Mouse (Mus musculus) layer of hippocampus, adult 8-10 months (tissue): Measurements from ENCODE around the gene Sytl1. TPM values are rescaled to one million over a fixed set of nuclear protein-coding genes. Genes with fewer than 3 reads are reported as not detected.
A peak's percentile ranks its signal among the peaks of the same experiment; 100 is the strongest.

ENCODE experiments used
- DNase-seq, 2 experiments: peaks; one replicate each; pipeline ENCODE4 v3.0.0; 2022; ENCODE audit warnings: low spot score in 2 of 2
- total RNA-seq, 4 experiments: library from RNA; stranded (reverse); gene quantifications; 2 replicates each; pipeline ENCODE4 v1.2.4; 2022

Sytl1 gene
- total RNA-seq, 4 experiments from 2014 or later: 0.84 to 1.4 (median 1.4) TPM

GRCm38 (mm10) chr4:133281513-133281912 is 18.6 kb upstream of the Sytl1 start:
- no peak for DNase-seq

GRCm38 (mm10) chr4:133278482-133278881 is 15.6 kb upstream of the Sytl1 start:
- DNase-seq: no peak

- DNase-seq: no peak
These were observed 15.2 kb upstream of the Sytl1 start for GRCm38 (mm10) chr4:133278067-133278466.

GRCm38 (mm10) chr4:133277104-133278026 is 14.5 kb upstream of the Sytl1 start, which contains the start of gene Tmem222:
Gene Tmem222, minus strand, starts transcription at chr4:133277792.
- peak; percentile 94 to 97 for DNase-seq

- DNase-seq: no peak
These were observed 8.0 kb upstream of the Sytl1 start for GRCm38 (mm10) chr4:133270929-133271328.

- DNase-seq: no peak
These were observed 6.7 kb upstream of the Sytl1 start for GRCm38 (mm10) chr4:133269596-133269995.

DNA sequence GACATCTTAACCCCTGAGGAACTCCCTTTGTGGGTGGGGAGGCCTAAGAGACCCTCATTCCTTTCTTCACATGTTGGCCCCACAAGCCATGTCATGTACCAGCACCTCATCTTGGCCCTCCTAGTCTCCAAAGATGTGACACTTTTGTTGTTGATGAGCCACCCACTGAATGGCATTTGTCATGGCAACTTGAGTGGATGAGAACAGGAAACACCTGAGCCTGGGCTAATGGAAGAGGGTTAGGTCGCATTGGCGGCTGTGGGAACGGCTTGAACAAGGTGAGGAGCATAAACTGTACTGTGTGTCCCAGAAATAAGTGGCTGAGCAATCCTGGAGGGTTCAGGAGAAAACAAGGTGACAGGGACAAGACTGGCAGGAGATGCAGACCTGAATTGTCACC is 6.0 kb upstream of the Sytl1 start:
- DNase-seq: no peak

DNA sequence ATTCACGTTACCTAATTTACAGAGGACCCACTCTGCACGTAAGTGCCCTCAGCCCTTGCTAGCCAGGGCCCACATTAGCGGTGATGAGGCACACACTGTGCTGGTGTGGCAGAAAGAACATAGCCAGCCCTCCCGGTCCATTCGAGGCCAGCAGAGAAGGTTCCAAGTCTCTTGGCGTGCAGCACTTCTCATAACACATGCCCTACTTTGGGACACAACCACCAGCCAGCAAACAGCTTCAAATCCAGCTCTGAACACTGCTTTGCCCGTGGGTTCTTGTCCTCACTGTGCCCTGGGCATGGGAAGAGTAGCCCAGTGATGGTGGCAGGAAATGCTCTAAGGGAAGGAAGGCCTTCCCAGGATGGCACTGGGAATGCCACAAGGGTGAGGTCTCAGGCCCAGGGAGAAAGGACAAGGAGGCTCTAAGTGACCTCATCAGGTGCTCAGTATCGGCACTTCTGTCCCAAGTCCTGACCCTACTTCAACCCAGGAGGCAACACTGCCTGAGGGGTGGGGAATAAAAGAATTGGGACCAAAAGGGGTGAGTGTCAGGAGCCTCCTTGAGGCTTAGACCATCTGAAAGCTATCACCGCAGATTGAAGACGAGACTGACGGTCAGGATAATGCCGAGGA is 3.5 kb upstream of the Sytl1 start:
- no peak for DNase-seq

GRCm38 (mm10) chr4:133265759-133266158 is 2.8 kb upstream of the Sytl1 start:
- DNase-seq: no peak

DNA sequence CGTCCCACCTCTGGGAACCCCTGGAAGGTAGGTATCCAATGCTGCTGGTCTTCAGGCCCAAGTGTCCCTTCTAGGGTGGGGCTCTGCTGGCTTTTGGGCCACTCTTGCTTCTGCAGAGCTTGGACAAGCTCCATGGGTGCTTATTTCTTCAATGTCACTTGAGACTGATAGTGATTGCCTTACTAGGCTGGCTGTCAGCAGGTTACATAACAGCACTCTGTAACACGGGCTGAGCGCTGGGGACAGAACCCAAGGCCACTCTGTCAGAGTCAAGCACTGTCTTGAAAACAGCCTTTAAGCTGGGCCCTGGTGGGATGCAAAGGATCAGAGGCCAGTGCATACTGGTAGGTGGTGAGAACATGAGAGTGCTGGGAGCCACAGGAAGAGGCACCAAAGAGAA is 2.4 kb upstream of the Sytl1 start:
- no peak for DNase-seq

- DNase-seq: no peak
These were observed 1.6 kb upstream of the Sytl1 start for GRCm38 (mm10) chr4:133264559-133264958.

- no peak for DNase-seq
These were observed 843 bp upstream of the Sytl1 start for GRCm38 (mm10) chr4:133263756-133264155.

- no peak for DNase-seq
These were observed 543 bp downstream of the Sytl1 start for GRCm38 (mm10) chr4:133262375-133262765.

DNA sequence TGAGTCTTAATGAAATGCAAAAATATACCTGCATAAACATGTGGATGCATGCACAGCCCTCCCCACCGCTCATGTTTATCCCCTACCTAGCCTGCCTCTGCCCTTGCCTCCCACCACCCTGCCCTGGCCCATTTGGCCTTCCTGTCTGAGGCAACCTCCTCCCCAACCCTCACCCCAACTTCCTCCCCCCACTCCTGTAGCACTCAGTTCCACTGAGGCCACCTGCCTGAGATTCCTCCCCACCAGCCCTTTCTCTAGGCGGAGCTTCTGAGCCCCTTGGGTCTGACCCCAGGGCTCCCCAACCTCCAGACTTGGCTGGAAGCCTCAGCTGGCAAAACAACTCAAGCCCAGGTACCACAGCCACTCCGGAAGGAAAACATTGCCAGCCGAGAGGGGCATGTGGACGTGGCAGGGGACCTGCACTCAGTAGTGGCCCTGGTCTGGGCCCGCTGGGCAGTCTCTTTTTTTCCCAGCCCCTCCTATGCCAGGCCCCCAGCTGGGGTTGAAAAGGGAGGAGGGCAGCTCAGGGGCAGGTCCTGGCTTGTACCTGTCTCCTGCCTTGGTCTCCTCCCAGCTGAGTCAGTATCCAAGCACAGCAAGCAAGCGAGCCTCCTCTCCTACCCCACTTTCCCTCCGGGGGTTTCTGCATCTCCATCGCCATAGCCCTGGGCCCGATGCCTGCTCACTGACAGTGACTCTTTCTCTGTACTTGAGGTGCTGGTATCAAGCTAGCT is 1.1 kb downstream of the Sytl1 start:
- DNase-seq: no peak

DNA sequence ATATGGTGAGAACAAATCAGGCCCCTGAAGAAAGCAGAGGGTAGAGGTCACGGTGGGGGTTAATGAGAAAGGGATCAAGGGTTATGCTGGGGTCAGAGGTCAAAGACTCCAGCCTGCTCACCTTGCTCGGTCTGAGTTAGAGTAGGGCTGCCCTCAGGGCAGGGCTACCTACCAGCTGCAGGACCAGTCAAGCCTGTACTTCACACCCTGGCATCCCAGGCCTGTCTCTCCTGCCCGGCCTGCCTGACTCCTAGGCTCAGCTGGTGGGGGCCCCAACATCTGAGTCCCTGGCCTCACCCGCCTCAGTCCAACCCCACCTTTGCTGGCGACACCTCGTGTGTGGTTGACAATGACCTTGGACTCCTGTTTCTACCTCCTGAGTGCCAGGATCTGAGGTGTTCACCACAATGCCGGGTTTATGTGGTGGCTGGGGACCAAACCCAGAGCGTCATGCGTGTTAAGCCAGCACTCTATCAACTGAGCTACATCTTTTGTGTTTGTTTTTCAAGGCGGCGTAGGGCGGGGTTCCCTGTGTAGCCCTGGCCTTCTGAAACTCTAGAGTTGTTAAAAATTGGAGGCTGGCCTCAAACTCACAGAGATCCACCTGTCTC is 5.0 kb downstream of the Sytl1 start:
- DNase-seq: no peak

GRCm38 (mm10) chr4:133257230-133257629 is 5.7 kb downstream of the Sytl1 start:
- no peak for DNase-seq

DNA sequence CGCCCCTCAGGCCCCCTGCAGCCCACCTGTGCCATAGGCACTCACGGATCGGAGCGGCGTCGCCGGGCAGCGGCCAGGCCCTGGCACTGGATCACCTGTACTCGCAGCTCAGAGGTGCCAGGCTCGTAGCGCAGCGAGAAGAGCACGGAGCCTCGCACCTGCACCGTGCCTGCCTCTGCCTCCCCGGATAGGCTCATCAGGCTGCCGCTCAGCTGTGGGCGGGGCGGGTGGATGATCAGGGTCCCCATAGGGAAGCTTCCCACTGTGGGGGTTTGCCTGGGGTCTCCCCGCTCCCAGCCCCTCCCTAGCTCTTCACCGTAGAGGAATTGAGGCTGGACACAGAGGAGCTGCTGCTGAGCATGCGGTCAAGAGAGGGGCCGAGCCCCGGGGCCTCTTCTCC is 6.1 kb downstream of the Sytl1 start:
- DNase-seq: no peak

GRCm38 (mm10) chr4:133255392-133255791 is 7.5 kb downstream of the Sytl1 start:
- DNase-seq: no peak

GRCm38 (mm10) chr4:133253412-133253811 is 9.5 kb downstream of the Sytl1 start:
- no peak for DNase-seq

DNA sequence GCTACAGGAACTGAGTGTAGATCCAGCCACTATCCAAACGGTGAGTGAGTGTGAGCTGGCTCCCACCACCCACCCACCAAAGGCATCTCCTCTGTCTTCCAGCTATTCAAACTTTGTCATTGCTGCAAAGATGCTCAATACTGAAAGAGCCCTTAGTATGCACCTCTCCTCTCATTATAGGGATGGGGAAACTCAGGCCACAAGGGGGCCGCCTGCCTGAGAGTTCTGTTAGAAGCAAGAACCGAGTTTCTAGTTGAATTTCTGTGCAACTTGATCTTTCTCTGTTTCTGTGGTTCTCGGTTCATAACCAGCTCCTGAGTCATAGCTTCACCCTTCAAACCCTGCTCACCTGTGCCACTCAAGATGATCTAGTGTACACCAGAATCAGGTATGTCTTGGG is 10.8 kb downstream of the Sytl1 start:
- no peak for DNase-seq

DNA sequence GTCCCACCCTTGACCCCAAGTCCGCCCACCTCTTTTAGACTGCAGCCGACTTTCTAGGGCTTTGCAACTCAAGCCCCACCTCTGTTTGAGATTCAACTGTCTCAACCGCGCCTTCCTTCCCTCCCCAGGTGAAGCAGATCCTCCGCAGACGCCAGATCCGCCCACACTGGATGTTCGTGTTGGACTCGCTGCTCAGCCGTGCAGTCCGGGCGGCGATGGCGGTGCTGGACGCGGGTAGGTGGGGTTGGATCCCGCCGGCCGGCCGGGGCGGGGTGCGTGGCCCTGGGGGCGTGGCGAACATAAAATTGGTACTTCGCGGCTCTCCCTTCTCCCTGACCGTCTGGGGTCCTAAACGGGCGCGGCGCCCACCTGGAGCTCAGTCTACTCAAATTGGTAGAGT is 11.7 kb downstream of the Sytl1 start:
- no peak for DNase-seq

DNA sequence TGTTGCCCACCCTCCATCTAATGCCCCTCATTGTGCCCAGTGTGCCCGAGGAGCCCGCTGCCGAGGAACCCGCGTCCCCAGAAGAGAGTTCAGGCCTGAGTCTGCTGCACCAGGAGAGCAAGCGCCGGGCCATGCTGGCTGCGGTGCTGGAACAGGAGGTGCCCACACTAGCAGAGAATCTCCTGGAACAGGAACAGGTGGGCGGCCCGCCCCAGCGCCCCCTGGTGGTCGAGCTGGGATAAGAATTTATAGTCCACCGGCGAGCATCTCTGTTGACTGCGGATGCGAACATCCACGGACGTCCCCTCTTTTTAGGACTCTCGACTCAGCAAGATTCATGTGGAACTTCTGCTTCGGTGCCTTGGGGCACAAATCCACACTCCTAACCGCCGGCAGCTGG is 12.3 kb downstream of the Sytl1 start:
- peak; percentile 62 to 79 for DNase-seq
